Mouse (Mus musculus) stomach, embryonic 14.5 days (tissue): Measurements from ENCODE around the gene Tmem120b. TPM values are rescaled to one million over a fixed set of nuclear protein-coding genes. Genes with fewer than 3 reads are reported as not detected.

ENCODE experiments used
- ATAC-seq: fragments of 200-750 bp; cut with Nextera tagmentation; 2 replicates; pipeline ENCODE4 v1.8.0; 2017; ENCODE audit warnings: low read depth, moderate TSS enrichment; ENCODE audit not compliant: insufficient number of reproducible peaks, insufficient read depth, low FRiP score
- H3K27ac ChIP-seq: fragments of 300-500 bp; sonication (generic); 2 replicates; pipeline ENCODE4 v1.5.1; 2014; ENCODE audit warnings: mild to moderate bottlenecking, low read length, moderate library complexity, mixed read lengths
- H3K27me3 ChIP-seq: fragments of 300-500 bp; sonication (generic); 2 replicates; pipeline ENCODE4 v1.6.1; 2014; ENCODE audit warnings: low read length, control low read depth, mixed read lengths; ENCODE audit not compliant: control insufficient read depth, insufficient read depth
- H3K36me3 ChIP-seq: fragments of 300-500 bp; sonication (generic); 2 replicates; pipeline ENCODE4 v1.6.1; 2014; ENCODE audit warnings: mild to moderate bottlenecking, control low read depth, low read length, moderate library complexity, mixed read lengths; ENCODE audit not compliant: control insufficient read depth, insufficient read depth
- H3K4me1 ChIP-seq: fragments of 300-500 bp; sonication (generic); 2 replicates; pipeline ENCODE4 v1.6.1; 2014; ENCODE audit warnings: low read length, control low read depth, mixed read lengths; ENCODE audit not compliant: control insufficient read depth, insufficient read depth
- H3K4me2 ChIP-seq: fragments of 300-500 bp; sonication (generic); replicated peaks from 2 replicates; pipeline ENCODE4 v1.6.1; 2014; ENCODE audit warnings: low read depth, low read length, control low read depth
- H3K4me3 ChIP-seq: fragments of 300-500 bp; sonication (generic); 2 replicates; pipeline ENCODE4 v1.5.1; 2014; ENCODE audit warnings: low read depth, low read length, control low read depth
- H3K9ac ChIP-seq: fragments of 300-500 bp; sonication (generic); replicated peaks from 2 replicates; pipeline ENCODE4 v1.6.1; 2014; ENCODE audit warnings: low read depth, mild to moderate bottlenecking, control low read depth, low read length, moderate library complexity, mixed read lengths
- H3K9me3 ChIP-seq: fragments of 300-500 bp; sonication (generic); 2 replicates; pipeline ENCODE4 v1.6.1; 2016; ENCODE audit warnings: low read depth, low read length, control low read depth; ENCODE audit not compliant: control insufficient read depth
- WGBS: fragments of 180-500 bp; shearing (Covaris S2); extraction: QIAGEN DNeasy Blood & Tissue Kit; methylation state at CpG from one replicate; pipeline ENCODE4 v1.1.7; 2014; 5-methylcytosine and 5-hydroxymethylcytosine counted together
- polyA plus RNA-seq: library from polyadenylated mRNA; unstranded; fragments of >200 nt; fragmentation: Nextera tagmentation; extraction: Ambion mirVana; gene quantifications from 2 replicates; pipeline ENCODE4 v1.2.1, GENCODE M21; 2014

Tmem120b gene
- polyA plus RNA-seq, 1 experiment from 2014 or later: 9.3 TPM

DNA sequence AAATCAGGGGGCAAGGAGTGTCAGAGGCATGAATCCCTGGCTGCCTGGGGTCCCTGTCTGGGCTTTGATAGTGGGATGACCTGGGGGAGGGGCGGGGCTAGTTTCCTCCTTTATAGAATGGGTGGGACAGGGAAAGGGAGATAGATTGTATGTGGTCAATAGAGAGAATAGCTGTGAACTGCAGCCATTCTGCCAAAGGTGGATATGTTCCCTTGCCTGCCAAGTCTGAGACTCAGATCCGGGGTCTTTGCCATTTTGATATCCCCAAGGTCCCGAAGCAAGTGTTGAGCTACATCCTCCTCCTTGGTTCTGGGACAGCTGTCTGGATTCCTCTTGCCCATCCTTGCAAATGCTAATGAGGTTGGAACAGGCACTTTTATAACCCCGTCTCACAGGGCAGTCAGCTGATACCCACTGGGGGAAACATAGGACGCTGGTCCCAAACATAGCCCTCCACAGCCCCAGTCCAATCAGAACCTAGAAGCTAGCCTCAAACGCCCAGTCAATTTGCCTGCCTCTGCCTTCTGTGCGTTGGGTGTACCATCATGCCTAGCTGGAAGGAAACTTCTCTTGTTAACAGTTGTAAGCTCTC is 52.5 kb downstream of the Tmem120b start:
- H3K4me1 ChIP-seq: no peaks in the 10 kb centered on the region
- no peaks in the 10 kb centered on the region for H3K27me3 ChIP-seq

DNA sequence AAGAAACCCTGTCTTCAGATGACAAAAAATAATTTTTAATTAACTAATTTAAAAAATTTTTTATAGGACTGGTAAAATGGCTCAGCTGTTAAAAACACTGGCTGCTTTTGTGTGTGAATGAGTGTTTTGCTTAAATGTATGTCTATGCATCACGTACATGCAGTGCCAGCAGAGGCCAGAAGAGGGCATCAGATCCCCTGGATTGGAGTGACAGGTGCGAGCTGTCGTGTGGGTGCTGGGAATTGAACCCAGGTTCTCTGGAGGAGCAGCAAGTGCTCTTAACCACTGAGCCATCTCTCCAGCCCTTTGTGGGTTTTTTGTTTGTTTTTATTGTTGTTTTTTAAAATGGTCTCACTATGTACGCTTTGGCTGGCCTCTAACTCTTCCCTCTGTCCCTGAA is 54.0 kb downstream of the Tmem120b start:
- no peaks in the 10 kb centered on the region for H3K27me3 ChIP-seq
- H3K4me1 ChIP-seq: no peaks in the 10 kb centered on the region
- H3K27ac ChIP-seq: no peak overlapping the region
- no peak for ATAC-seq
- WGBS: 87% methylated on average over 4 of the region's 4 CpGs
- no peaks in the 10 kb centered on the region for H3K36me3 ChIP-seq
- no peak overlapping the region for H3K4me3 ChIP-seq
- no peak overlapping the region for H3K4me2 ChIP-seq
- no peaks in the 10 kb centered on the region for H3K9me3 ChIP-seq
- H3K9ac ChIP-seq: no peak overlapping the region

More for the DNA sequence above, 52.5 kb downstream of the Tmem120b start:
- Histone ChIP-seq H3K9ac (no peak overlapping the region), H3K4me3 (no peak overlapping the region), H3K4me2 (no peak overlapping the region), H3K9me3 (no peaks in the 10 kb centered on the region), H3K36me3 (no peaks in the 10 kb centered on the region), H3K27ac (no peak overlapping the region)
- ATAC-seq: no peak
- WGBS: 77% methylated on average over 7 of the region's 7 CpGs

DNA sequence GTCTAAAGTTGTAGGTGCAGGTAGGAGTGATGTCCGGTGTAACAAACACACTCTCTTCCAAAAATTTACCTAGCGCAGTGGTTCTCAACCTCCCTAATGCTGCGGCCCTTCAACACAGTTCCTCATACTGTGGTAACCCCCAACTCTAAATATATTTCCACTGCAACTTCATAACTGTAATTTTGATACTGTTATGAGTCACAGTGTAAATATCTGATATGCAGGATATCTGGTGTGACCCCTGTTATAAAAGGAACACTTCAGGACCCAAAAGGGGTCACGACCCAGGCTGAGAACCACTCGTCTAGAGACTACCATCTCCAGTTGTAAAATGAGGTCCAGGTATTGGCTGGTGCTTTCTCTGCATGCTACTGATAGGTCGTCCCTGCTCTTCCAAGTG is 56.9 kb downstream of the Tmem120b start:
- ATAC-seq: no peak
- 79% methylated on average over 6 of the region's 6 CpGs for WGBS
- Histone ChIP-seq H3K4me1 (no peaks in the 10 kb centered on the region), H3K9ac (no peak overlapping the region), H3K4me3 (no peak overlapping the region), H3K36me3 (0 out of 2 replicates have a peak, but pooled peaks cover 4% of the 10 kb centered on the region), H3K27me3 (no peaks in the 10 kb centered on the region), H3K4me2 (no peak overlapping the region), H3K27ac (no peak overlapping the region), H3K9me3 (no peaks in the 10 kb centered on the region)

DNA sequence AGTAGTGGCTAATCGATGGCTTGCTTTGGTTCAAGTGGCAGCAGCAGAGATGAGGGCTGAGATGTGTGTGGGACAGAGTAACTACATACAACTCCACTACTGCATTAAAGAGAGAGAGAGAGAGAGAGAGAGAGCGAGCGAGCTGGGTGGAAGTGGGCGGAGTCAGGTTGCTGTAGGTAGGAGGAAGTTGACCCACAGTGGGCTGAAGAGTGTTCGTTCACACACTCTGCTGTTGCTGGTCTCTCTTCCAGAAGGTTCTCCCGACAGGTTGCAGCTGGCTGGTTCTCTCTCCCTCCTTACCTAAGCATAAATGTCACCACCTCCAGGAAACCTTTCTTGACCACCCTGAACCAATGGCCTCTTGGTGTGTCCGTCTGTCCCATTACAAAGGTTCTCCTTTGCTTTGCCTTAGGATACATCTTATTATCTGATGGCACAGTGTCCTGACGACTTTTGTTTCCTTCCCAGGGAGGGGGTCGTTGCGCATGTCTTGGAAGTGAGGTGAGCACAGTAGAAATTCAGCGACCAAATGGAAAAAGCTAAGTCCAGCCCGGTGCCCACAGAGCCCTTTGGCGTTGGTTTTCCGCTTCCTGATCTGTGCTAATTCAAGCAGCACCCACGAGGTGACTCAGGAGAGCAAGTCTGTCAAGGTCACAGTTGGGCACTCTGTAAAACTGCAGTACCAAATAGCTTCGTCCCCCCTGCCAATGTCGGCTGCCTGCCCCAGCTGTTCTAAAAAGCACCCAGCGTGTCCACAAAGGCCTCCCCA is 57.6 kb downstream of the Tmem120b start:
- 84% methylated on average over 18 of the region's 18 CpGs for WGBS
- Histone ChIP-seq H3K27ac (no peak overlapping the region), H3K4me2 (no peak overlapping the region), H3K27me3 (no peaks in the 10 kb centered on the region), H3K4me3 (no peak overlapping the region), H3K4me1 (no peaks in the 10 kb centered on the region), H3K9me3 (no peaks in the 10 kb centered on the region), H3K9ac (no peak overlapping the region), H3K36me3 (0 out of 2 replicates have a peak, but pooled peaks cover 4% of the 10 kb centered on the region)
- ATAC-seq: no peak

DNA sequence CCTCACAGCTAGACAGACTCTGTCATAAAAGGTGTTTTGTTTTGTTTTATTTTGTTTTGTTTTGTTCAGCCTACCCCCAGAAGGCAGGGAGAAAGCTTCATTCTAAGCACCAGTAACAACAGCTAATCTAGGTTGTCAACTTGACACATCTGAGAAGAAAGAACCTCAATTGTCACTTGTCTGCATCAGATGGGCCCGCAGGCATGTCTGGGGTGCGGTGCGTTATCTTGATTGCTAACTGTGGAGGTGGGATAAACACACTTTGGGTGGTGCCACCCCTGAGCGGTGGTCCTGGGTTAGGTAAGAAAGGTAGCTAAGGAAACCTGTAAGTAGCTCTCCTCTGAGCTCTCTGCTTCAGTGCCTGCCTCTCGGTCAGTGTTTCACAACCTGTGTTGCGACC is 58.8 kb downstream of the Tmem120b start:
- ATAC-seq: no peak
- no peak overlapping the region for H3K27ac ChIP-seq
- peaks cover 2% of the 10 kb centered on the region; the same call in 1 of the 2 replicates for H3K4me1 ChIP-seq
- WGBS: 68% methylated on average over 6 of the region's 6 CpGs
- no peak overlapping the region for H3K4me2 ChIP-seq
- H3K4me3 ChIP-seq: no peak overlapping the region
- H3K27me3 ChIP-seq: no peaks in the 10 kb centered on the region
- H3K9ac ChIP-seq: no peak overlapping the region
- H3K36me3 ChIP-seq: 0 out of 2 replicates have a peak, but pooled peaks cover 4% of the 10 kb centered on the region
- H3K9me3 ChIP-seq: no peaks in the 10 kb centered on the region

DNA sequence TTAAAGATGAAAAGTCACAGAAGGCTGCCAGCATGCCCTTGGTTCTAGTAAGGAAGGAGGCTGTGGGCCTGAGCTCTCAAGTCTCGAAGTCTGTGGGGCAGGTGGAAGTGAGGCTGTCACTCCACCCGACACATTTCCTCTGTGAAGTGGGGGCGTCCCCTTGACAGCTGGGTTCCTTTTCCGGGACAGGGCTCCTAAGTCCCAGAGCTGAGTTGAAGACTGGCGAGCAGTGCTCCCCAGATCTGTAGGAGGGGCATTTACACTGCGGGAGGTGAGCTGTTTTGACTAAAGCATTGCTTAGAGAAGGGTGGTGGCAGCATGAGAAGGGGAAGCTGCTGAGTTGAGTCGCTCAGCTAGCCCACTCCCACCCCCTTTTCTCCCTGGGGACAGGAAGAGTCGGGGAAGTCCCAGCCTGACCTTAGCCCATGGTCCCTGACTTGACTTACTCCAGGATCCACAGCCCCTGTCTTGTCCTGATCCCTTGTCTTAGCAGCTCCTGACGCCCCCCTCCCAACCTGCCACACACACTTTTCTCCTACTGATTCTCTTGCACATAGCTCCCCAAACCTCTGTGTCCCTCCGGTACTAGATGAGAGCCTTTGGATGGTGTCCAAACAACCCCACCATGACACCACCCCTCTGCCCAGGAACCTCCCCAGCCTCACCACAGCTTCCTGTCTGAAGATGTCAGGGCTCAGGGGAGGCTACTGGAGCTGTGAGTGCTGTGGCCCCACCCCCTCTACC is 60.4 kb downstream of the Tmem120b start:
- 57% methylated on average over 10 of the region's 10 CpGs for WGBS
- no peak for ATAC-seq
- Histone ChIP-seq H3K9me3 (no peaks in the 10 kb centered on the region), H3K27ac (no peak overlapping the region), H3K36me3 (peaks cover 4% of the 10 kb centered on the region; the same call in 1 of the 2 replicates), H3K27me3 (no peaks in the 10 kb centered on the region), H3K4me2 (no peak overlapping the region), H3K9ac (no peak overlapping the region), H3K4me3 (no peak overlapping the region), H3K4me1 (peaks cover 14% of the 10 kb centered on the region)

DNA sequence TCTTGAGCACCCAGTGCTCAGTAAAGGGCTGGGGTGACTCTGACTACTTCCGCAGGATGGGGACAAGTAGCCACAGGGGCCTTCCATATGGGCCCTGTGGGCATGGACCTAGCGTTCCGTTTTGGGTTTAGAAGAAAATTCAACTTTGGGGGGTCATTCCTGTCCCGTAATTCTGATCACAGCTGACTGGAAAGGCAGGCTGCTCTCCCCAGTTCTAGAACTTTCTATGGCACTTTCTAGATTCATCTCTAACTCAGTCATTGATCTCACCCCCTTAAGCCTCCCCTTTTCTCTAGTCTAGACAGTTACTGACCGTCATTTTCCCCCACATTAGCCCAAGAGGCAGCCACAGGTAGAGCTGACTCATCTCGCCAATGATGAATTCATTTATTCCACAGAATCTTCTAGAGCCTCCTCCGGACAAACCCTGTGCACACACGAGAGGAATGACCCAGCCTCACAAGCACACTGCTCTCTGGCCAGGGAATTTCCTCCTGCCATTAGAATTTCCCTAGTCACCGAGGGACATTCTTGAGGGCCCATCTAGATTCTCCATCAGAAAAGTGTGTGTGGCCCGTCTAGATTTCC is 61.0 kb downstream of the Tmem120b start:
- no peak overlapping the region for H3K9ac ChIP-seq
- H3K27me3 ChIP-seq: no peaks in the 10 kb centered on the region
- H3K4me1 ChIP-seq: peaks cover 21% of the 10 kb centered on the region
- no peak for ATAC-seq
- H3K4me3 ChIP-seq: no peak overlapping the region
- H3K4me2 ChIP-seq: no peak overlapping the region
- H3K36me3 ChIP-seq: peaks cover 7% of the 10 kb centered on the region; the same call in 1 of the 2 replicates
- no peak overlapping the region for H3K27ac ChIP-seq
- 81% methylated on average over 10 of the region's 10 CpGs for WGBS
- H3K9me3 ChIP-seq: no peaks in the 10 kb centered on the region
